Mouse (Mus musculus): ENCODE results near the gene 1700061G19Rik.
"Not testable (repeated sequence)": the region's sequence is repeated elsewhere in the genome, so short reads cannot be mapped to it uniquely, and the experiment has no call there.

1700061G19Rik gene

DNA sequence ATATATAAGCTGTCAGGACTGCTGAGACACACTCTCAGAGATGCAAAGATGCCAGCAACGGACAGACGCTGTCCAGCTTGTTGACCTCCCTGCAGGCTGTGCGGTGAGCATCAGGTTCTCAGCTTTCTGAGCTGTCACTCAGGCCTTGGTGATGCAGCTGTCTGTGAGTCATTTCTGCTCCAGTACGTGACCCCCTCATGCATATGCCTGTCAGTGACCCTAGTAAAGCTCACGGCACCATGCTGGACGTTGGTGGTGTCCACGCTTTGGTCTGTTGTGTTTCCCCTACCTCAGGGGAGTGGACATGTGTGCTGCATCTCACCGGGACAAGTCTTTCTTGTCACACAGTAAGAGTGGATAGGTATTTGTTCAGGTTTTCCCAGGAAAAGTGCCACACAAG is 3.5 kb upstream of the 1700061G19Rik start:
- DNase-seq (ENCODE audit: extremely low spot score, low spot score) = no peak

- DNase-seq (ENCODE audit: extremely low spot score, low spot score) = no peak
Observed at GRCm38 (mm10) chr17:56872512-56872911, 2.8 kb upstream of the 1700061G19Rik start.

- no peak for DNase-seq (ENCODE audit: extremely low spot score, low spot score)
Observed at GRCm38 (mm10) chr17:56874237-56874636, 1.0 kb upstream of the 1700061G19Rik start, which contains the start of gene Acsbg2. TSS of gene Acsbg2 (minus strand) at chr17:56874447.

GRCm38 (mm10) chr17:56876465-56876864 is 1.2 kb downstream of the 1700061G19Rik start:
- DNase-seq (ENCODE audit: extremely low spot score, low spot score) = no peak

DNA sequence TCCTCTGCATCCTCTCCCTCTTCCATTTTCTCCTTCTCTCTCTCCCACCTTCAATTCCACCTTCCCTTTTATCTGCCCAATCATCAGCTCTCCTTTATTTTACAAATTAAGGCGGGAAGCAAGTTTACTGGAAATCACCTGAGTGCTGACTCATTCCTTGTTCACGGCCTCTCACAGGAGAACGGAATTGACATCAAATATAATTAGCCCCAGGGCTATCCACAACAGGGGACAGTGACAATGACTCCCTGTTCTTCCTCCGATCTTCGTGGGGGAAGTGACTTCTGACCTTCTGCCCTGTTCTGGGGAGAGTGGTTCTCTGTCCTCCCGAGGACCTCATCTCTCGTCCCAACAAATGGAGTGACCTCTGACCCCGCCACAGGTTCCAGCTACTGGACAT is 1.7 kb downstream of the 1700061G19Rik start:
- no peak for DNase-seq (ENCODE audit: extremely low spot score, low spot score)

DNA sequence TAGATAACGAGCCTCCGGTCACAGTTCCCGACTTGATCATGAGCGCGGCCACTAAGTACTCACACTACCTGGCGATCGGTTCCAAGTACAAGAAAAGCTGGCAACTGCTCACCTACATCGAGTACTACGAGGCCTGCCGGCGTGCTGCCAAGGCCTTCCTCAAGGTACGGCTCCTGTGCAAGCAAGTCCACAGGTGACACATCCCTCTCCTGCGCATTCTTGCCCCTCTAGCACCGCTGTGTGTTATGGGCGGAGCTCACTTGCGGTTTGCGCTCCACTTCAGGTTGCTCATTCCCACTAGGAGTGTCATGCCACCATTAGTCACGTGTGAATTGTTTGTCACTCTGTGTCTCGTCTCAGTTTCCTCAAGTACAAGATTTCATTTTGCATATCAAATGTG is 2.1 kb downstream of the 1700061G19Rik start:
- DNase-seq (ENCODE audit: extremely low spot score, low spot score) = no peak

DNA sequence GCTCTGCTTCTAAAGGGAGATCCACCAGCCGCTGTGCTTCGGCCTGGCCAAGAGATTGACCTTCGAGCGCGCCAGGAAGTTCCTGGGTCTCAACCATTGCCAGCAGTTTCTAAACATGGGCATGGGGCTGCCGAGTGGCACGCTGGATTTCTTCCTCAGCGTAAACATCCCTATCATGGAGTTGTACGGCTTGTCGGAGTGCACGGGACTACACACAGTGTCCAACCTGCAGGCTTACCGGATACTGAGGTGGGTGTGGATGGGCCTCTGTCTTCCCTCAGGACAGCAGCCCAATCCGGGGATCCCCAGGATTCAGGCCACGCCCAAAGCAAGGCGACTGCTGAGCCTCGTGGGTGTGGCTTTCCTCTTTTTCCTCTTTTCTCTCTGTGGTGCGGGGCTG is 8.3 kb downstream of the 1700061G19Rik start:
- DNase-seq (ENCODE audit: extremely low spot score, low spot score) = no peak

- DNase-seq (ENCODE audit: extremely low spot score, low spot score) = no peak
Observed at GRCm38 (mm10) chr17:56884331-56884730, 9.1 kb downstream of the 1700061G19Rik start.

DNA sequence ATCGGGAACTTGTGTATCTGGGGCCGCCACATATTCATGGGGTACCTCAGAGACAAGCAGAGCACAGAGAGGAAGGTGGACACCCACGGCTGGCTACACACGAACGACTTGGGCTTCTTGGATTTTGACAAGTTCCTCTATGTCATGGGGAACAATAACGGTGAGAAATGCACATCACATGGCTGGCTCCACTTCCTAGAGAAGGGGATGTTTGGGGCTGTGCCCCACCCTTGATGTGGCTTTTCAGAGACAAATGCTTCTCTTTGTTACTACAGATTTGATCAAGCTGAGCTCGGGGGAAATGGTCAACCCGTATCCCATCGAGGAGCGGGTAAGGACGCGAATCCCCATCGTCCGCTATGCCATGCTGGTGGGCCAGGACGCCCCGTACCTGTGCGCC is 9.5 kb downstream of the 1700061G19Rik start:
- no peak for DNase-seq (ENCODE audit: extremely low spot score, low spot score)

- no peak for DNase-seq (ENCODE audit: extremely low spot score, low spot score)
Observed at GRCm38 (mm10) chr17:56888050-56888449, 12.8 kb downstream of the 1700061G19Rik start.

DNA sequence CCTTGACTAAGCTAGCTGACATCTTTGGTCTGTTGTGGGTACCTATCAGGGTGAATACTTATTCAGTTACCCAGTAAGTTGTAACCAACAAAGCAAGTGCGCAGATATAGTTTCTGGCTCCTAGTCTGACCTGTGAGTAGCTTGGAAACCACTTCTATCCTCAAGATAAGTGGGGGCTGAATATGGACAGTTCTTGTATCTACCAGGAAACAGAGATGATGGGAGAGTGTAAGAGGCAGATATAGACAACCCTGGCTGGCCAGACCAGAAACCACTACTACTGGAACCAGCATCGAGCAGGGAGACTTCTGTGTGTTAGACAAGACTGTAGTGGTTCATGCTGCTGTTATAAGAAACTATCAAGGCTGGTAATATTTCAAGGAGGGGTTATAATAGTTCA is 14.7 kb downstream of the 1700061G19Rik start:
- no peak for DNase-seq (ENCODE audit: extremely low spot score, low spot score)

- DNase-seq (ENCODE audit: extremely low spot score, low spot score) = no peak
Observed at GRCm38 (mm10) chr17:56895368-56895918, 20.2 kb downstream of the 1700061G19Rik start.

- no peak for DNase-seq (ENCODE audit: extremely low spot score, low spot score)
Observed at GRCm38 (mm10) chr17:56896513-56897129, 21.3 kb downstream of the 1700061G19Rik start.

DNA sequence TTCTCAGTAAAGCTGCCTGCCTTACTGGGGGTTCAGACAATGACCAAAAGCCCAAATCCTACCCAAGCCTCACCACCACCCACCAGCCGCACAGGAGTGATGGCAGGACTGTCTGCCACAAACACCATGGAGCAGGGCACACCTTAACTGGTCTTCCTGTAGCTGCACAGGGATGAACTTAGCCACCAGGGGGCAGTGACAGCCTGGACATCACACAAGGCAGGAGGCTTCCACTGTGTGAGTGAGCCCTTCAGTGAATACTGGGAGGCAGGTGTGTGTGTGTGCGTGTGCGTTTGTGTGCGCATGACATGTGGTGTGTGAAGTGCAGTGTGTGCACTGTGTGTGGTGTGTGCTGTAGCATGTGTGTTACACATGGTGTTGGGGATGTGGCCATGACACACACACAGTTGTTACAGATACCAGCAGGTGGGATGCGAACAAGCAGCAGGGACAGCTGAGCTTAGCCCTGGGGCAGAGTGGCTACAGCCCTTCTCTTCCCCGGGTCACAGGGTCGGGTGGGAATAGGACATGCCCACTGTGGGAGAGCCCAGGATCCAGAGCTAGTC is 22.4 kb downstream of the 1700061G19Rik start:
- DNase-seq (ENCODE audit: extremely low spot score, low spot score) = peak; percentile 70

- no peak for DNase-seq (ENCODE audit: extremely low spot score, low spot score)
Observed at GRCm38 (mm10) chr17:56902698-56903097, 27.4 kb downstream of the 1700061G19Rik start.

GRCm38 (mm10) chr17:56906166-56906565 is 30.9 kb downstream of the 1700061G19Rik start:
- DNase-seq (ENCODE audit: extremely low spot score, low spot score) = no peak

DNA sequence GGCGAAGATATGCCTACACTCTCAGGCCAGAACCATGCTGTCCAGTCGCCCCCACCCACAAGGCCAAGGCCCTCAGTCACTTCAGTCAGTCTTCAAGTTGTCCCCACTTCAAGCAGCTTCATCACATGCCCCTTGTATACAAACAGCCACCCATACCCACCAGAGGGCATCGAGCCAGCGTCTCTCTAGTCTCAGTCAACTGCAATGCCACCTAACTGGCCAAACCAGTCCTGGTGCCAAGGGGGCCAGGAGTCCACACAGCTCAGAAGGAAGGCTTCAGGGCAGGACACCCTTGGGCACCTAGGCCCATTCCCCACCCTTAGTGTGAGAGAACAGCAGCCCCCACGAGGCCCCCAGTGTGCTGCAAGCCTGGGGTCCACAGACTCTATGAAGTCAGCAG is 31.8 kb downstream of the 1700061G19Rik start:
- DNase-seq (ENCODE audit: extremely low spot score, low spot score) = no peak

DNA sequence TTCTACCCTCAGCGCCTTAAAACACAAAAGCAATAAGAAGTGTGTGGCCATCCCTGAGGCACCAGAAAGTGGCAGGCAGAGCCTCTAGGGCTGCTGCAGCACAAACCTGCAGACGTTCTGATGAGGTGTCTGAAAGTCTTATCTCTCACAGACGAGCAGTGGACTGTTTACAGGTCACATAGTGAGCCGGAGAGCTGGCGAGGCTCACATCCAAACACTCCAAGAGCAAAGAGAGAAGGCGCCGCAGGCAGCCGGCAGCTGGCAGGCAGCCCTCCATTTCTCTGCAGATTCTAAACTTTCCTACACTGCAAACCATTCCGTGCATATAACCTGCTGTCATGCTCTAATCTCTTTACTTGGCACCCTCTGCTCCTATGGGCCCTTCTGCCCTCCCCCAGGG is 32.6 kb downstream of the 1700061G19Rik start:
- no peak for DNase-seq (ENCODE audit: extremely low spot score, low spot score)

- DNase-seq (ENCODE audit: extremely low spot score, low spot score) = not testable (repeated sequence)
Observed at GRCm38 (mm10) chr17:56909764-56910163, 34.5 kb downstream of the 1700061G19Rik start.

DNA sequence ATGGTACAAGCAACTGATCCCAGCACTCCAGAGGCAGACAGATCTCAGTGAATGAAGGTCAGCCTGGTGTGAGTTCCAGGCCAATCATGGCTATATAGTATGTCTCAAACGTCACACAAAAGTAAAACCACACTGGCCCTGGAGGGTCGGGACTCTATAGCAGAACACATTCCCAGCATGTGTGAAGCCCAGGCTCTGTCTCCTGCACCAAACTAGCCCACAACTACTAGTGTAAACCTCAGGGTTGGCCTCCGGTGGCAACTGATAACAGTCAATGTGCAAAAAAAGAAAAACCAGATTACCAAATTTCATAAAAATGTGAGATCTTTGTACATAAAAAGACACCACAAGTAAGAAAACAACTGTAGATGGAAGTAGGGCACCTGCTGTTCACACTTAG is 37.7 kb downstream of the 1700061G19Rik start:
- no peak for DNase-seq (ENCODE audit: extremely low spot score, low spot score)

DNA sequence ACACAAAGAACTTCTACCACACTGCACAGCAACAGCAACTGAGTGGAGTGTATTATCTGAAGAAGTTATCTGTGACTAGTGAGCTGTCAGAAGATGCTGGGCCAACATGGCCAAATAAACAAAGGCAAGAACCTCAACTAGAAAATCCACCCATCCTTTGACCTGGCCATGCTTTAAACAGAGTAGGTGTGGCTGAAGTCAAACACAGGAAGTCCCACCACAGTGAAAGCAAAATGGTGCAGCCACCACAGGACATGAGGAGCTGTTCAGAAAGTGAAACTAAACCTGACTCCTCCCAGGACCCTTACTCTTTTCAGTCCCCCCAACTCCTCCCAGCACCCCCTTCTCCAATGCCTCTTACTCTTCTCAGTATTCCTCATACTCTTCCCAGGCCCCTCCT is 38.2 kb downstream of the 1700061G19Rik start:
- DNase-seq (ENCODE audit: extremely low spot score, low spot score) = no peak

DNA sequence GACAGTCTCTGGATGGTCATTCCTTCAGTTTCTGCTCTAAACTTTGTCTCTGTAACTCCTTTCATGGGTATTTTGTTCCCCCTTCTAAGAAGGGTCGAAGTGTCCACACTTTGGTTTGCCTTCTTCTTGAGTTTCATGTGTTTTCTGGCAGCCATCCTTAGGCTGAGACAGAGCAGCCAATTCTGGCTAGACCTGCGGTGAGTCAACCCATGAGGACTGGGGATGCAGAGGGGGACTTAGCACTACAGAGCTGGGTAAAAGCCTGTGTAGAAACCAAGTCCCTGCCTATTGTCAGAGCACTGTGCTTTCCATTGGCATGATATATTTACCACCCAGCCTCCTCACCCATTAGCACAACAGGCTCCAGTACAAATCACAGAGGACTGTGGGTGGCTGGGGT is 41.9 kb downstream of the 1700061G19Rik start:
- DNase-seq (ENCODE audit: extremely low spot score, low spot score) = no peak

- no peak for DNase-seq (ENCODE audit: extremely low spot score, low spot score)
Observed at GRCm38 (mm10) chr17:56919725-56920124, 44.4 kb downstream of the 1700061G19Rik start.

Data from neural tube, embryonic 10.5 days (tissue).